Mouse (Mus musculus) frontal cortex, postnatal 10 days (tissue): ENCODE measurements at regions not wholly inside any gene's neighbourhood (a gene's known extent, or its start where the extent isn't known, plus 50 kb on each side); places are given as distances from the start of the nearest gene placed in this dataset.

Experiments used
- DNase-seq, 2 experiments: peaks; one replicate each; pipeline ENCODE4 v3.0.0; 2022; ENCODE audit warnings: low spot score in 2 of 2, mixed read lengths in 1 of 2

- no peak for DNase-seq
Observed at GRCm38 (mm10) chr12:25265560-25266525, 168.9 kb upstream of the Id2 start.

GRCm38 (mm10) chr12:25265066-25265465 is 168.1 kb upstream of the Id2 start:
- no peak for DNase-seq

- DNase-seq = no peak
Observed at GRCm38 (mm10) chr12:25264408-25264807, 167.5 kb upstream of the Id2 start.

- no peak for DNase-seq
Observed at GRCm38 (mm10) chr12:25262461-25262860, 165.5 kb upstream of the Id2 start.

GRCm38 (mm10) chr12:25259123-25259522 is 162.2 kb upstream of the Id2 start:
- no peak for DNase-seq

- no peak for DNase-seq
Observed at GRCm38 (mm10) chr12:25256268-25256667, 159.3 kb upstream of the Id2 start.

- no peak for DNase-seq
Observed at GRCm38 (mm10) chr12:25254716-25255115, 157.8 kb upstream of the Id2 start.

- peak in 1 of 2 experiments; percentile 22 for DNase-seq
Observed at GRCm38 (mm10) chr12:25252776-25253510, 156.0 kb upstream of the Id2 start.

GRCm38 (mm10) chr12:25251411-25252171 is 154.7 kb upstream of the Id2 start:
- DNase-seq = no peak

- no peak for DNase-seq
Observed at GRCm38 (mm10) chr12:25250881-25251280, 153.9 kb upstream of the Id2 start.

- no peak for DNase-seq
Observed at GRCm38 (mm10) chr12:25248681-25249366, 151.9 kb upstream of the Id2 start.

- no peak for DNase-seq
Observed at GRCm38 (mm10) chr12:25246566-25246965, 149.6 kb upstream of the Id2 start.

GRCm38 (mm10) chr12:25245661-25246060 is 148.7 kb upstream of the Id2 start:
- DNase-seq = no peak

GRCm38 (mm10) chr12:25245251-25245650 is 148.3 kb upstream of the Id2 start:
- DNase-seq = no peak

- no peak for DNase-seq
Observed at GRCm38 (mm10) chr12:25244666-25245065, 147.7 kb upstream of the Id2 start.

GRCm38 (mm10) chr12:25243901-25244300 is 147.0 kb upstream of the Id2 start:
- no peak for DNase-seq

- DNase-seq = no peak
Observed at GRCm38 (mm10) chr12:25242369-25242768, 145.4 kb upstream of the Id2 start.

GRCm38 (mm10) chr12:25241675-25242074 is 144.7 kb upstream of the Id2 start:
- DNase-seq = no peak

- peak in 1 of 2 experiments; percentile 27 for DNase-seq
Observed at GRCm38 (mm10) chr12:25240796-25241195, 143.9 kb upstream of the Id2 start.

- DNase-seq = peak; percentile 44 to 53
Observed at GRCm38 (mm10) chr12:25240142-25240541, 143.2 kb upstream of the Id2 start.

- no peak for DNase-seq
Observed at GRCm38 (mm10) chr12:25235071-25235470, 138.1 kb upstream of the Id2 start.
